Mouse (Mus musculus): ENCODE measurements around the gene Xpnpep3.
"Not testable (repeated sequence)": the region's sequence is repeated elsewhere in the genome, so short reads cannot be mapped to it uniquely, and the experiment has no call there.

Xpnpep3 gene

GRCm38 (mm10) chr15:81405008-81405407 is 5.1 kb downstream of the Xpnpep3 start:
- no peak for DNase-seq

GRCm38 (mm10) chr15:81408199-81408598 is 8.3 kb downstream of the Xpnpep3 start, which contains the start of gene Dnajb7:
Gene Dnajb7, minus strand, starts transcription at chr15:81408299.
- no peak for DNase-seq

GRCm38 (mm10) chr15:81416763-81417310 is 16.9 kb downstream of the Xpnpep3 start:
- not testable (repeated sequence) for DNase-seq

- DNase-seq: no peak
These were observed 18.1 kb downstream of the Xpnpep3 start for GRCm38 (mm10) chr15:81418065-81418464.

GRCm38 (mm10) chr15:81421454-81421853 is 21.5 kb downstream of the Xpnpep3 start:
- no peak for DNase-seq

DNA sequence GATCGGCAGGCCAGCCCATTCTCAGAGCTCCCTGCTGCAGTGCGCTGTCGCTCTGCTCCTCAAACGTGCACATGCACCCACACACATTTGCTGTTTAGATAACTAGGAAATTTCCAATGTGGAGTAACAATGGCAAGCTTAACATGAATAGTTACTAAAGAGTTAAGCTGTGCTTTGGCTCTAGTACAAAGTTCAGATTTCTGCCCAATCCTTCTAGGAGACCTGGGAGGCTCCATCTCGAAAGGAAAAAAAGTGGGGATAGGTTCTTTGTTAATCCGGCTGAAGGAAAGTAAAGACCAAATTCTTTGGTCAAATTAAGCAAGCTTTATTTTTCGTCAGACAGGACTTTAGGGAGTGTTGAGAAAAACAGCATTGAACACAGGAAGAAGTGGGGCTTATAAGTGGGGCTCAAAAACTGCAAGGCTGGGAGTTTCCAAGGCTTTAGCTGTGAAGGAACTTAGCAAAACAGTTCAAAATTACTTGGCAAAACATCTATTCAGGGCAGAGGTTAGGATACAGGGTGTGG is 22.3 kb downstream of the Xpnpep3 start:
- DNase-seq: no peak

DNA sequence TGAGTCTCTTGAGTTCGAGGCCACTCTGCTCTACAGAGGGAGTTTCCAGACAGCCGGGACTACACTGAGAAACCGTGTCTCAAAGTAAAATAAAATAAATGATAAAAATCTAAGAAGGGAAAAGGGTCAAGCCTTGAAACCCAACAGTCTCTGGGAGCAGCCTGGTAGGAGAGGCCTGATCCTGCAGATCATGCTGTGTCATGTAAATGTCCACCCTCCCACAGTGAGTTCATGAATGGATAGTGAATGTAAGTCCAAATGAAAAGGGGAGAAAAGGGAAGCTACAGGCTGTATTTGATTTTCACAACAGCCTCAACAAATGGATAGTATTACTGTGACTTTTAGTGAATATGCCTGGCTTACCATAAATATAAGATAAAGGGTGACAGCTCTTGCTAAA is 25.4 kb downstream of the Xpnpep3 start:
- no peak for DNase-seq

DNA sequence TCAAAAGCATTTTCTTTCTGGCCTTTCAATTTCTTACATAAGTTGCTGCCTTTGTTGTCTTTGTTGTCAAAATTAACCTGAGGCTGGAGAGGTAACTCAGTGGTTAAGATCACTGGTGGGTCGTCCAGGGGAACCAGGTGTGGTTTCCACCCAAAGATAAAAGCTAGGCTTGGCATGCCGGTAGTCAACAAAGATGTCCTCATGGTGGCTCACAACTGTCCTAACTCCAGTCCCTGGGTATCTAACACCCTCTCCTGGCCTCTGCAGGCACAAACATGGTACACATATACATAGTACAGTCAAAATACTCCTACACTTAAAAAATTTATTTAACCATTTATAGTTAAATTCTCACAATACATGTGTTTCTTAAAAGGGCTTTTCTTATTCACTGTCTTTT is 28.0 kb downstream of the Xpnpep3 start:
- no peak for DNase-seq

- no peak for DNase-seq
These were observed 31.3 kb downstream of the Xpnpep3 start for GRCm38 (mm10) chr15:81431195-81431594.

GRCm38 (mm10) chr15:81438345-81438744 is 38.4 kb downstream of the Xpnpep3 start:
- no peak for DNase-seq

GRCm38 (mm10) chr15:81439236-81439635 is 39.3 kb downstream of the Xpnpep3 start:
- no peak for DNase-seq

DNA sequence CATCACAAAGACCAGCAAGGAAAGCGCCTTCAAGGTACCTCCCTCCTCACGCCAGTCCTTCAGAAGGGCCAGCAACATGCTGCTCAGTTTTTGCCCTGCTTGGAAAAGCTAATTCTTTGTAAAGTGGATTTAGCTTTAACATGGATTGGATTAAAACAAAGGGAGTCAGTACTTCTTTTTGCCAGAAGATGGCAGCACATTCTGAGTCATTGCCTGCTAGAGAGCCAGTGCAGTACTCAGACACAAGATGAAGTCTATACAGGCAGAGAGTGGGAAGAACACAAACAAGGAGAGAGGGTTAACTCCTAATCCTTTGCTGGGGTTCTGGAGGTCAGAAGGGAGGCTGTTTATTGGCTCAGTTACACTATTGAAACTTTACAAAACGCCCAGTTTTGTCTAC is 48.5 kb downstream of the Xpnpep3 start:
- peak; percentile 41 for DNase-seq

DNA sequence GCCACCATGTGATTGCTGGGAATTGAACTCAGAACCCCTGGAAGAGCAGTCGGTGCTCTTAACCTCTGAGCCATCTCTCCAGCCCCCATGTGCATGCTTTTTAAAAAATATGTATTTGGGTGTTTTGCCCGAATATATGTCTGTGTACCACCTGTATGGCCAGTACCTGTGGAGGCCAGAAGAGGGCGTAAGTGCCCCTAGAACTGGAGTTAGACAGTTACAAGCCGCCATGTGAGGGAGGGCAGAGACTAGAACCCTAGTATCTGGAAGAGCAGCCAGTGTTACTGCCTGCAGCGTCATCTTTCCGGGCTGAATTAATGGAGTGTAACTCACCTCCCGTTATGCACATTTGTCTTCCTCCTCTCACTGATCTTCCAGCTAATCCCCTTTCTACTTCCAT is 61.6 kb downstream of the Xpnpep3 start:
- DNase-seq: no peak

DNA sequence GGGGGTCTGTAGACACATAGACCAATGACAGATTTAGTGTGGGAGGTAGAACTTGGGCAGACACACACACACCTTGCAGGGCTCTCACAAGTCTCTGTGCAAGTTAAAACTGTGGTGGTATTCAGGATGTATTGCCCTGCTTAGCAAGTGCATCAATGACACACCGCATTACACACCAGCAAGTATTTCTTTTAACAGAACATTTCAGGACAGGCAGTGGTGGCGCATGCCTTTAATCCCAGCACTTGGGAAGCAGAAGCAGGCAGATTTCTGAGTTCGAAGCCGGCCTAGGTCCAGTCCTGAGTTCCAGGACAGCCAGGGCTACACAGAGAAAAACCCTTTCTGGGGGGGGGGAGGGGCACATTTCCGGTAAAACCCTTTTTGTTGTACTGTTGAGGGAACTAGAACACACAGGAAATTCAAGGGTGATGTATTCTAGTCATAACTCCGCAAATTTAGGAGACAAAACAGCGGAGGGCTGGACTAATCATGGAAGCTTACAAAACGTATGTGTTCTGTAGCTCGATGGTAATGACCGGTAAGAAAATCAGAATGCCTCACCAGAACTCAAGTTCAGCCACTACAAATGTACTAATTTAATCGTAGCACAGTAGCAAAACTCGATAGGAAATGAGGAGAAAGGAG is 65.2 kb downstream of the Xpnpep3 start:
- DNase-seq: no peak

DNA sequence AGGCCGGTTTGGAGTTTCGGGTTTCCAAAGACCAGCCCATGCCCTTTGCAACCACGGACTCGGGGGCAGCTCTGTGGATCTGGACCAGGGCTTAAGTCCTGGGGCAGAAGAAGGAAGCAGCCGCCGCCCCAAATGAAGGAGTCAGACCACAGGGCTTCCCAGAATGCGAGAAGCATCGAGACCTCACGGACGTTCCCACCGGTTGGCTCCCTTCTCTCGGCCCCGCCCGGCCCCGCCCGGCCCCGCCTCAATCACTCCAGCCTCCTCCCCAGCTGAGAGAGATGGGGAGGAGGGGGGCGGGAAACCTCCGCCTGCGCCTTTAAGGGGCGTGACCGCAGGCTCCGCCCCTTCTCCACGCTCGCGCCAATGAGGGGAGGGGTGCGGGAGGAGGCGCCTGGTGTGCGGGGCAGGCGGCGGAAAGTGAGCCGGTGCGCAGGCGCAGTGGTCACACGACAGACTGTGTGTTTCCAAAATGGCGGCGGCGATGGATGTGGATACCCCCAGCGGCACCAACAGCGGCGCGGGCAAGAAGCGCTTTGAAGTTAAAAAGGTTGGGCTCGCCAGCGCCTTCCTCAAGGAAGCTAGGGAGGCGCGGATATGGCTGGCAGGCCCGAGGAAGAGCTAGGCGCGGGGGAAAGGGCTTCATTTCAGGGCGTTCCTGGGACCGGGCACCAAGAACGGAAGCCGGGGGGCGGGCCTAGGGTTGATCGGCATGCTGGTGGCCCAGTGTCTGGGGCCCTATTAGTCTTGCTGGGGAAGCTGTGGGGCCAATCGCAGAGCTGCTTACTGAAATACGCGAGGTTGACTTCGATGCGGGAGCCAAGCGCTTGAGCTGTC is 66.2 kb downstream of the Xpnpep3 start, which contains the start of gene Rbx1:
Gene Rbx1, plus strand, starts transcription at position 396 of the 837 bp plus-strand sequence.
- peak; percentile 99 for DNase-seq

GRCm38 (mm10) chr15:81466738-81467113 is 66.8 kb downstream of the Xpnpep3 start:
- DNase-seq: no peak

DNA sequence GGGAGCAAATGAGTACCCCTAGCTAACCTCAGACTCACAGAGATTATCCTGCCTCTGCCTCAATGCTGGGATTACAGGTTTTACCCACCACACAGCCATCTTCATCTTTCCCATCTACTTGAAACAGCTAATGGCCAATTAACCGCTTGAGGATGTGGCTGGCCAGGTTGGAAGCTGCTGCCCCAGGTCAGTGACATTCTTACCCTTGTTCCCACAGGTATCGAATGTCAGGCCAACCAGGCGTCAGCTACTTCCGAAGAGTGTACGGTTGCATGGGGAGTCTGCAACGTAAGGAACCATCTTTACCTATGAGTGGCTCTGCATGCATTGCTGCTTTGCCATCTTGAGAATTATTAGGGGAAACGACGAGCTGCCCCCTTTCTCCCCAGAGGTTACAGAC is 70.8 kb downstream of the Xpnpep3 start:
- no peak for DNase-seq

DNA sequence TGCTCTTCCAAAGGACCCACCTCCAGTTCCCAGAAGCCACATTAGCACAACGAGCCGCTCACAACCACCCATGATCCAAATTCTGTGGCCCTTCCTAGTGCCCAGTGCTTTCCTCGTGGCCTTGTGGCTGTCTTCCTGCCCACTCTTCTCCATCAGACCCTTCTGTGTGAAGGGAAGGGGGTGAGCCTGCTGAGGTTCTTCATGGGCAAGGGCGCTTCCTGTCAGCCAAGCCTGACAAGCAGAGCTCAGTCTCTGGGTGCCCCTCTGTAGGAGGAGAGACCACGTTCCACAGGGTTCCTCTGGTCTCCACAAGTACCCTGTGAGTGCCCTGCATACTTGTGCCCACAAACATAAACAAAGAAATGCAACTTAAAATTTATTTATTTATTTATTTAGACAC is 72.3 kb downstream of the Xpnpep3 start:
- no peak for DNase-seq

DNA sequence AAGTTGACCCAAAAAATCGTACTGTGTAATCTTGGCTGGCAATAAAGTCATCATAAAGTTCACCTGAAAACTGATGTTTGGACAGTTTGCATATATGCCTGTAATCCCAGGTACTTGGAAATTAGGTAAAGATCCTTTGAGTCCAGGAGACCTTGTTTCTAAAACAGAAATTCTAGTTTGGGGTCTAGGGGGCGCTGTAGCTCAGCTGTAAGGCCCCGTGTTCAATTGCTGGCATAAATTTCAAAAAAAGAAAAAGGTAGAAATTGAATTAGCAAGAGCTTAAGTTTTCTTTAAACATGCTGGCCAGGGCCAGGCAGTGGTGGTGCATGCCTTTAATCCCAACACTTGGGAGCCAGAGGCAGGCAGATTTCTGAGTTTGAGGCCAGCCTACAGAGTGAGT is 75.7 kb downstream of the Xpnpep3 start:
- DNase-seq: no peak

GRCm38 (mm10) chr15:81476597-81476996 is 76.7 kb downstream of the Xpnpep3 start:
- DNase-seq: no peak

GRCm38 (mm10) chr15:81479446-81480213 is 79.7 kb downstream of the Xpnpep3 start:
- DNase-seq: no peak

DNA sequence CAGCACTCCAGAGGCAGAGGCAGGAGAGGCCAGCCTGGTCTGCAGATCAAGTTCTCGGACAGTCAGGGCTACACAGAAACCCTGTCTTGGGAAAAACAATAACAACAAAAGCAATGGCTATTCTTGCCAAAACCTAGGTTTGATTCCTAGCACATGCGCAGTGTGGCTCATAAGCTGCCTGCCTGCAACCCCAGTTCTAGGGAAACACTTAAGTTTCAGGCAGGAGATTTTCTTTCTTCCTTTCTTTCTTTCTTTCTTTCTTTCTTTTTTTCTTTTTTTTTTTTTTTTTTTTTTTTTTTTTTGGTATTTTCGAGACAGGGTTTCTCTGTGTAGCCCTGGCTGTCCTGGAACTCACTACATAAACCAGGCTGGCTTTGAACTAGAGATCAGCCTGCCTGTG is 80.3 kb downstream of the Xpnpep3 start:
- not testable (repeated sequence) for DNase-seq

- peak; percentile 54 for DNase-seq
These were observed 81.0 kb downstream of the Xpnpep3 start for GRCm38 (mm10) chr15:81480977-81481379.
